Mouse (Mus musculus): ENCODE results near the gene Col5a3.

DNA sequence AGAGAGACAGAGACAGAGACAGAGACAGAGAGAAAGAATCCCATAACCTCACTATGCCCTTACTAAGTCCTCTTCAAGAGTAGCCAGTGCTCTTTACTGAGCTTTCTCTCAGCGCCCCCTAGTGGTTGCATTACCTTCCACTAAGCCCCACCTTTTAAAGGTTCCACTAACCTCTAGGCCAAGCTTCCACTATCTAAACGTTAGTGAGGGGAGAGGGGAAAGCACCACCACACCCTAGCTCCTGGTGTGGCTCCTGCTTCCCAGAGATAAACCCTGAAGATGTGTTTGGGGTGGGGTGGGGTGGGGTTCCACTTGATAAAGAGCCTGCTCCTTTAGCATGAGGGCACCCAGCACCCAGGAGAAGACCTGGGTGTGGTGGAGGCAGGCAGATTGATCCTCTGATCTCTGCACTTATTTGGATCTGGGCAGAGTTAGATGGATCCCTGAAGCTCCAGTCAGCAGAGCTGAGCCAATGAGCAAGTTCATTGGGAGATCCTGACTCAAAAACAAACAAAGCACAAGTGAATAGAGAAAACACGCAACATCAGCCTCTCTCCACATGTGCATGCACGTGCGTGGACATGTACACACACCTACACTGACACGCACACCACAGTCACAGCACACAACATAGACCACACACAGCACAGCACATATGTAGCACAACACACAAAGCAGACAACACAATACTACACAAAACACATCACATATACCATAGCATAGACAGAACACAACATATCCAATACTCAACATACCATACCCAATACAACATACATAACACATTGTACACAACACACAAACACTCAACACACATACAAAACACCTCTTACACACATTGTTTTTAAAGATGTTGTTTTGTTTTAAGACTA is 57.5 kb downstream of the Col5a3 start:
- TF ChIP-seq POLR2A (IDR thresholded peaks at IDR 0.05; ENCODE audit: insufficient read length, low read depth) (no peak), MAX (IDR thresholded peaks at IDR 0.05; ENCODE audit: low read depth) (no peak), USF1 (IDR thresholded peaks at IDR 0.05; ENCODE audit: low read depth) (no peak), TCF12 (IDR thresholded peaks at IDR 0.05; ENCODE audit: insufficient read depth, poor library complexity, severe bottlenecking) (no peak), MYOD1 (IDR thresholded peaks at IDR 0.05; ENCODE audit: control insufficient read depth in 1 of 3, insufficient read length in 2 of 3, low read depth in 2 of 3) (no peak)

Measured in myocyte (in vitro differentiated cells).